Mouse (Mus musculus) stomach, embryonic 16.5 days (tissue): ENCODE data around the gene Mroh3. TPM values are rescaled to one million over a fixed set of nuclear protein-coding genes. Genes with fewer than 3 reads are reported as not detected.

ENCODE experiments used
- ATAC-seq: fragments of 200-750 bp; cut with Nextera tagmentation; 2 replicates; pipeline ENCODE4 v1.8.0; 2017; ENCODE audit warnings: moderate number of reproducible peaks, moderate TSS enrichment; ENCODE audit not compliant: insufficient read depth, low FRiP score
- H3K27ac ChIP-seq: fragments of 300-500 bp; sonication (generic); 2 replicates; pipeline ENCODE4 v1.5.1; 2014; ENCODE audit warnings: low read length
- H3K27me3 ChIP-seq: fragments of 300-500 bp; sonication (generic); 2 replicates; pipeline ENCODE4 v1.6.1; 2014; ENCODE audit warnings: low read length, control low read depth, mixed read lengths; ENCODE audit not compliant: control insufficient read depth, insufficient read depth
- H3K36me3 ChIP-seq: fragments of 300-500 bp; sonication (generic); 2 replicates; pipeline ENCODE4 v1.6.1; 2014; ENCODE audit warnings: low read length; ENCODE audit not compliant: control insufficient read depth, insufficient read depth
- H3K4me1 ChIP-seq: fragments of 300-500 bp; sonication (generic); 2 replicates; pipeline ENCODE4 v1.6.1; 2014; ENCODE audit warnings: low read length, control low read depth, mixed read lengths; ENCODE audit not compliant: control insufficient read depth, insufficient read depth
- H3K4me2 ChIP-seq: fragments of 300-500 bp; sonication (generic); 2 replicates; pipeline ENCODE4 v1.6.1; 2014; ENCODE audit warnings: low read depth, low read length, mixed read lengths
- H3K4me3 ChIP-seq: fragments of 300-500 bp; sonication (generic); replicated peaks from 2 replicates; pipeline ENCODE4 v1.5.1; 2014; ENCODE audit warnings: mild to moderate bottlenecking, low read length
- H3K9ac ChIP-seq: fragments of 300-500 bp; sonication (generic); 2 replicates; pipeline ENCODE4 v1.6.1; 2014; ENCODE audit warnings: low read length
- H3K9me3 ChIP-seq: fragments of 300-500 bp; sonication (generic); replicated peaks from 2 replicates; pipeline ENCODE4 v1.6.1; 2016; ENCODE audit warnings: low read length, control low read depth; ENCODE audit not compliant: control insufficient read depth
- WGBS: fragments of 180-500 bp; shearing (Covaris S2); extraction: QIAGEN DNeasy Blood & Tissue Kit; methylation state at CpG from one replicate; pipeline ENCODE4 v1.1.7; 2014; 5-methylcytosine and 5-hydroxymethylcytosine counted together
- polyA plus RNA-seq: library from polyadenylated mRNA; unstranded; fragments of >200 nt; fragmentation: Nextera tagmentation; extraction: Ambion mirVana; gene quantifications from 2 replicates; pipeline ENCODE4 v1.2.1, GENCODE M21; 2015

Gene Mroh3
- polyA plus RNA-seq, 1 experiment from 2014 or later: 1.3 TPM

GRCm38 (mm10) chr1:136137071-136137531, 75.5 kb downstream of the Mroh3 start:
- no peak for ATAC-seq
- peaks cover 81% of the 10 kb centered on the region for H3K4me1 ChIP-seq
- H3K4me3 ChIP-seq: no peak overlapping the region
- no peaks in the 10 kb centered on the region for H3K36me3 ChIP-seq
- H3K9me3 ChIP-seq: no peaks in the 10 kb centered on the region
- peak overlapping the region; percentile 70 for H3K27ac ChIP-seq
- 29% methylated on average over 7 of the region's 7 CpGs for WGBS
- peak overlapping the region; percentile 23 for H3K4me2 ChIP-seq
- H3K9ac ChIP-seq: peak overlapping the region; percentile 42; the same call in 1 of the 2 replicates
- H3K27me3 ChIP-seq: no peaks in the 10 kb centered on the region

- no peak for ATAC-seq
- peak overlapping the region; percentile 23; the same call in 1 of the 2 replicates for H3K4me2 ChIP-seq
- no peaks in the 10 kb centered on the region for H3K9me3 ChIP-seq
- no peaks in the 10 kb centered on the region for H3K27me3 ChIP-seq
- peaks cover 84% of the 10 kb centered on the region for H3K4me1 ChIP-seq
- H3K36me3 ChIP-seq: no peaks in the 10 kb centered on the region
- whole genome bisulfite sequencing: 49% methylated on average over 4 of the region's 4 CpGs
- H3K27ac ChIP-seq: peak overlapping the region; percentile 70
- no peak overlapping the region for H3K4me3 ChIP-seq
- 0 out of 2 replicates have a peak overlapping the region, but pooled peaks have one; percentile 9 for H3K9ac ChIP-seq
Measured at GRCm38 (mm10) chr1:136136547-136136946, 76.1 kb downstream of the Mroh3 start.

- no peaks in the 10 kb centered on the region for H3K36me3 ChIP-seq
- H3K4me3 ChIP-seq: no peak overlapping the region
- H3K27ac ChIP-seq: peak overlapping the region; percentile 21
- no peak for ATAC-seq
- H3K9me3 ChIP-seq: no peaks in the 10 kb centered on the region
- H3K4me1 ChIP-seq: peaks cover 81% of the 10 kb centered on the region
- 70% methylated on average over 6 of the region's 6 CpGs for WGBS
- 0 out of 2 replicates have a peak overlapping the region, but pooled peaks have one; percentile 9 for H3K9ac ChIP-seq
- no peaks in the 10 kb centered on the region for H3K27me3 ChIP-seq
- no peak overlapping the region for H3K4me2 ChIP-seq
Measured at GRCm38 (mm10) chr1:136135777-136136444, 76.7 kb downstream of the Mroh3 start.

GRCm38 (mm10) chr1:136135046-136135445, 77.6 kb downstream of the Mroh3 start:
- ATAC-seq: peak; percentile 18
- Histone ChIP-seq H3K27me3 (no peaks in the 10 kb centered on the region), H3K4me2 (no peak overlapping the region), H3K36me3 (no peaks in the 10 kb centered on the region), H3K9me3 (no peaks in the 10 kb centered on the region), H3K9ac (0 out of 2 replicates have a peak overlapping the region, but pooled peaks have one; percentile 44), H3K4me1 (peaks cover 86% of the 10 kb centered on the region), H3K27ac (peak overlapping the region; percentile 73; the same call in 1 of the 2 replicates), H3K4me3 (no peak overlapping the region)
- 35% methylated on average over 1 of the region's 1 CpGs for WGBS

GRCm38 (mm10) chr1:136134547-136134946, 78.1 kb downstream of the Mroh3 start:
- Histone ChIP-seq H3K4me3 (no peak overlapping the region), H3K4me1 (peaks cover 86% of the 10 kb centered on the region), H3K9me3 (no peaks in the 10 kb centered on the region), H3K27me3 (no peaks in the 10 kb centered on the region), H3K36me3 (no peaks in the 10 kb centered on the region), H3K4me2 (0 out of 2 replicates have a peak overlapping the region, but pooled peaks have one; percentile 14), H3K27ac (peak overlapping the region; percentile 73), H3K9ac (peak overlapping the region; percentile 44; the same call in 1 of the 2 replicates)
- WGBS: 71% methylated on average over 2 of the region's 2 CpGs
- ATAC-seq: no peak

- Histone ChIP-seq H3K27ac (0 out of 2 replicates have a peak overlapping the region, but pooled peaks have one; percentile 5), H3K9ac (0 out of 2 replicates have a peak overlapping the region, but pooled peaks have one; percentile 44), H3K4me3 (0 out of 2 replicates have a peak overlapping the region, but pooled peaks have one; percentile 7), H3K9me3 (no peaks in the 10 kb centered on the region), H3K4me1 (peaks cover 85% of the 10 kb centered on the region), H3K36me3 (no peaks in the 10 kb centered on the region), H3K27me3 (no peaks in the 10 kb centered on the region), H3K4me2 (peak overlapping the region; percentile 14; the same call in 1 of the 2 replicates)
- no peak for ATAC-seq
- 53% methylated on average over 13 of the region's 13 CpGs for WGBS
Measured at GRCm38 (mm10) chr1:136133570-136134240, 78.9 kb downstream of the Mroh3 start.

GRCm38 (mm10) chr1:136132386-136133201, 80.0 kb downstream of the Mroh3 start:
- H3K36me3 ChIP-seq: no peaks in the 10 kb centered on the region
- H3K9ac ChIP-seq: peak overlapping the region; percentile 89
- peaks cover 83% of the 10 kb centered on the region for H3K4me1 ChIP-seq
- WGBS: 45% methylated on average over 10 of the region's 10 CpGs
- H3K9me3 ChIP-seq: no peaks in the 10 kb centered on the region
- no peak for ATAC-seq
- H3K4me3 ChIP-seq: peak overlapping the region; percentile 87
- H3K4me2 ChIP-seq: peak overlapping the region; percentile 100
- no peaks in the 10 kb centered on the region for H3K27me3 ChIP-seq
- no peak overlapping the region for H3K27ac ChIP-seq
